Mouse (Mus musculus) adipocyte (in vitro differentiated cells): Measurements from ENCODE around the gene Eif4g3.

Experiments used
- DNase-seq: peaks from one replicate; pipeline ENCODE4 v3.0.0-alpha.2; 2016; ENCODE audit warnings: low spot score

Eif4g3 gene

GRCm38 (mm10) chr4:138219331-138219730, 226.5 kb downstream of the Eif4g3 start:
- no peak for DNase-seq

DNA sequence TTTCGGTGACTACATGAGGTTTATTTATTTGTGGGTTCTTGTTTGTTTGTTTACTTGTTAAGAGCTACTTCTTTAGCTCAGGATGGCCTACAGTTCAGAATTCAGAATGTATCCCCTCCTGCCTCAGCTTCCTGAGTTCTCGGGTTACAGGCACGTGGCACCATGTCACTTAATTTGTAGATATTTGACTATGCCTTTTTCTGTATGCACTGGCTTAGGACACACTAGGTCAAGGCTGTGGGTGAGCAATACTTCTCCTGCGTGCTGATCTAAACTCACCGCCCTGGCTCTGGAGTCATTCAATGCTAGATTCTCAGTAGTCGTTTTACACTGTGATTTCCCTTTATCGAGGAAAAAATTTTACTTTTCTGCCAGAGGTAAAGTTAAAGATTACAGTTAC, 227.9 kb downstream of the Eif4g3 start:
- no peak for DNase-seq

- no peak for DNase-seq
These were observed 228.6 kb downstream of the Eif4g3 start for GRCm38 (mm10) chr4:138221406-138221805.

- DNase-seq = no peak
These were observed 229.6 kb downstream of the Eif4g3 start for GRCm38 (mm10) chr4:138222396-138222795.

DNA sequence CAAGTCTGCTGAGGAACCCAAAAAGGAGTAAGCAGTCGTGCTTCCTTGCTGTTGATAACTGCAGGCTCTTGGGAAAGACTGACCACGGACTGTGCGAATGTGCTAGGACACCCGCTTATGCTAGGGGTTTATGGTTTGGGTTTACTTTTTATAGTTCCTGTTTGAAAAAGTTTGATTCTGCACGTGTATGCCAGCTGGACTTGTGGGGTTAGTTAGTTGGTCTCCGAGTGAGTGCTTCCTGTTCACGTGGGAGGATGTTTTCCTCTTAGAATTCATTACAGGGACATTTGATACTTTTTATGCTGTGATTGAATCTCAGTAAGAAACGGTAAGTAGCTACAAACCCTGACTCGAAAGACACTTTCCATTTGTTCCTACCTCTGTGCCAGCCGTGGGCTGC, 230.8 kb downstream of the Eif4g3 start:
- DNase-seq = no peak

GRCm38 (mm10) chr4:138246756-138247665, 254.2 kb downstream of the Eif4g3 start:
- DNase-seq = no peak

DNA sequence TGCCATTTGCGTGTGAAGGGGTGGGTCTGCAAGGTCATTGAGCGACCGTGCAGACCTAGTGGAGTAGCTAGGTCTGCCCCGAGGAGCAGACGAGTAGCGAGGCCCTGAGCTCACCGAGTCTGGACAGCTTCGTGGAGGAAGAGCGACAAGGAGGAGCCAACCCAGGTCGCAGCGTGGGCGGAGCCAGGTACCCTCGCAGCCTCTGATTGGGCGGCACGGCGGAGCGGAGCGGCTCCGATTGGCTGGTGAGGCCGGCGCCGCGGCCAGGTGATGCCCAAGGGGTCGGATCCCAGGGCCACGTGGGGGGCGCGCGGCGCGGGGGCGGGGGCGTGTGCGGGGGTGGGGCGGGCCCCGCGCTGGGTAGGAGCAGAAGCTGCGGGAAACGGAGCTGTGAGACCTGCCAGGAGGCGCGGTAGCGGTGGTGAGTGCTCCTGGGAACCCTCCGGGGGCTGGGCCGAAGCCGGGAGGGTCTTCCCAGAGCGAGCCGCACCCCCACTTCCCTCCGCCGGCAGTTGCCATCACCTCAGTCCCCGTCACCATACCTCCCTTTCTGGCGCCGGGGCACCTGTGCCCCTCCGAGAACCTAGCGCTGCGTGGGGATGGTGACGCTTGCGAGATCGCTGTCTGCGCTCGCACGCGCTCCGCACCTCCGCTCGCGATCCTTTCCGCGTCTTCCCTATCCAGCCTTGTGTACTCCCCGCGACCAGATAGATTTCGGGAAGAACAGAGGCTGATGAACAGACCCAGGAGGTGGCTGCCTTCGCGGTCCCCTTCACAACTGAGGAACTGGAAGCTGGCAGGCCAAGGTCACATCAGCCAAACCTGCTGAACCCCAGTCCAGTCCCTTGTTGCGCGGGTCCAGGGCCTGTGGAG, 257.5 kb downstream of the Eif4g3 start, which contains the start of the genes Sh2d5 and Kif17:
TSS of gene Sh2d5 (plus strand) at position 316 of the 873 bp plus-strand sequence.
TSS of gene Kif17 (plus strand) at position 348 of the 873 bp plus-strand sequence.
- DNase-seq = no peak

- no peak for DNase-seq
These were observed 259.0 kb downstream of the Eif4g3 start for GRCm38 (mm10) chr4:138251819-138252218.

GRCm38 (mm10) chr4:138252231-138252630, 259.4 kb downstream of the Eif4g3 start:
- no peak for DNase-seq

DNA sequence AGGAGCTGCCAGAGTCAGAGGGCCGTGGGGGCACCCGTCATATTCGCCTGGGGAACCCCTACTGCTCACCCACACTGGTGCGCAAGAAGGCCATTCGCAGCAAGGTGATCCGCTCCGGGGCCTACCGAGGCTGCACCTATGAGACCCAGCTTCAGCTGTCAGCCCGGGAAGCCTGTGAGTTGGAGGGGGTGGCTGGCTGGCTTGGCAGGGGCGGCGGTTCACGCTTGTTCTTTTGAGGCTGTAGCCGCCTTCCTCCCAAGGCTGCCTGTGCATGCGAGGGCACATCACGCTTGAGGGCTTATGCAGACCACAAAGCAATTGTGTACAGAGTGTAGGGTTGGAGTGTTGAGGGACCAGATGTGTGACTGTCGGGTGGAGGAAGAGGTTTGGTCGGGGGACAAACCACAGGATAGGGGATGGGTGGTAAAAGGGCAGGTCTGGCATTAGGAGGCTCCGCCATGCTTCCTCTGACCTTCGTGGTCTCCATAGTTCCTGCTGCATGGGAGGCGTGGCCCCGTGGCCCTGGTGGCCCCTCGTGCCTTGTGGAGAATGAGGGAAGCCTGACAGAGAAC, 264.4 kb downstream of the Eif4g3 start:
- no peak for DNase-seq
